Mouse (Mus musculus) splenic B cell, adult 2 months (primary cell): ENCODE results near the gene 4932438A13Rik.

Experiments used
- DNase-seq: peaks from one replicate; pipeline ENCODE4 v3.0.0-alpha.2; 2011; ENCODE audit warnings: low read depth, low spot score
- H3K27me3 ChIP-seq: 2 replicates; pipeline ENCODE4 v1.6.1; 2012; ENCODE audit warnings: mild to moderate bottlenecking, low read length, moderate library complexity, mixed read lengths; ENCODE audit not compliant: control insufficient read depth, poor library complexity, insufficient read depth, severe bottlenecking
- H3K36me3 ChIP-seq: 2 replicates; pipeline ENCODE4 v1.6.1; 2012; ENCODE audit warnings: mild to moderate bottlenecking, low read length, moderate library complexity, mixed read lengths; ENCODE audit not compliant: control insufficient read depth, poor library complexity, insufficient read depth, severe bottlenecking

The 4932438A13Rik gene

GRCm38 (mm10) chr3:37084860-37085259 is 222.0 kb downstream of the 4932438A13Rik start:
- Histone ChIP-seq H3K27me3 (no peaks in the 10 kb centered on the region), H3K36me3 (no peaks in the 10 kb centered on the region)
- DNase-seq: no peak

GRCm38 (mm10) chr3:37090721-37091120 is 227.8 kb downstream of the 4932438A13Rik start:
- H3K36me3 ChIP-seq: no peaks in the 10 kb centered on the region
- DNase-seq: no peak

More at GRCm38 (mm10) chr3:37090721-37091120, 227.8 kb downstream of the 4932438A13Rik start:
- no peaks in the 10 kb centered on the region for H3K27me3 ChIP-seq
